Mouse (Mus musculus) mesoderm, embryonic 11.5 days (tissue): ENCODE measurements around the gene Lig3.

Experiments
- DNase-seq: peaks from one replicate; pipeline ENCODE4 v3.0.0-alpha.2; 2012; ENCODE audit warnings: low read depth, low spot score

Gene Lig3

GRCm38 (mm10) chr11:82780983-82781903 is at the start of gene Lig3:
Gene Lig3 (plus strand): TSS chr11:82781108.
- peak; percentile 94 for DNase-seq

- DNase-seq = no peak
Observed at GRCm38 (mm10) chr11:82734227-82734626, 46.7 kb upstream of the Lig3 start.

- no peak for DNase-seq
Observed at GRCm38 (mm10) chr11:82739006-82739405, 41.9 kb upstream of the Lig3 start.

- DNase-seq = peak; percentile 24
Observed at GRCm38 (mm10) chr11:82746138-82746537, 34.8 kb upstream of the Lig3 start.

GRCm38 (mm10) chr11:82746857-82747366 is 34.0 kb upstream of the Lig3 start:
- DNase-seq = no peak

GRCm38 (mm10) chr11:82752349-82753115 is 28.4 kb upstream of the Lig3 start:
- DNase-seq = no peak

GRCm38 (mm10) chr11:82755919-82756318 is 25.0 kb upstream of the Lig3 start:
- no peak for DNase-seq

- no peak for DNase-seq
Observed at GRCm38 (mm10) chr11:82762286-82762829, 18.6 kb upstream of the Lig3 start.

- no peak for DNase-seq
Observed at GRCm38 (mm10) chr11:82763261-82763660, 17.6 kb upstream of the Lig3 start.

- DNase-seq = peak; percentile 96
Observed at GRCm38 (mm10) chr11:82763742-82764437, 17.0 kb upstream of the Lig3 start, which contains the start of the genes Cct6b and Zfp830. Gene Cct6b (minus strand): TSS chr11:82764321. Gene Zfp830 (plus strand): TSS chr11:82764345.

- no peak for DNase-seq
Observed at GRCm38 (mm10) chr11:82764438-82764924, 16.4 kb upstream of the Lig3 start.

GRCm38 (mm10) chr11:82780134-82780533 is 774 bp upstream of the Lig3 start:
- DNase-seq = no peak

GRCm38 (mm10) chr11:82782197-82782596 is 1.3 kb downstream of the Lig3 start:
- no peak for DNase-seq

- no peak for DNase-seq
Observed at GRCm38 (mm10) chr11:82783453-82783852, 2.5 kb downstream of the Lig3 start.

- no peak for DNase-seq
Observed at GRCm38 (mm10) chr11:82806656-82807055, 25.7 kb downstream of the Lig3 start.

GRCm38 (mm10) chr11:82807370-82807769 is 26.5 kb downstream of the Lig3 start:
- no peak for DNase-seq

GRCm38 (mm10) chr11:82808485-82808884 is 27.6 kb downstream of the Lig3 start:
- no peak for DNase-seq

GRCm38 (mm10) chr11:82819350-82819749 is 38.4 kb downstream of the Lig3 start:
- DNase-seq = peak; percentile 66

GRCm38 (mm10) chr11:82820788-82821456 is 40.0 kb downstream of the Lig3 start:
- DNase-seq = no peak

- no peak for DNase-seq
Observed at GRCm38 (mm10) chr11:82826818-82827217, 45.9 kb downstream of the Lig3 start.
